Mouse (Mus musculus) liver, postnatal 0 days (tissue): ENCODE measurements around the gene Gm11985.

Experiments used
- CTCF ChIP-seq: sonication (generic); IDR thresholded peaks from 2 replicates; pipeline ENCODE4 v1.5.1; 2016; ENCODE audit warnings: antibody characterized with exemption, low read depth
- EP300 ChIP-seq: IDR thresholded peaks from 2 replicates; pipeline ENCODE4 v1.6.1; 2016; ENCODE audit warnings: antibody characterized with exemption, low read depth, mild to moderate bottlenecking

- TF ChIP-seq CTCF = no peak
- no peak for TF ChIP-seq EP300
Measured at GRCm38 (mm10) chr11:7135301-7135700, 53.1 kb downstream of the Gm11985 start.
